Mouse (Mus musculus) E14TG2a.4 (cell line): Measurements from ENCODE around the gene Cd33.

Experiments
- CTCF ChIP-seq: conservative IDR thresholded peaks from 2 replicates; pipeline ENCODE4 v1.5.1; 2014; ENCODE audit warnings: low read length
- POU5F1 ChIP-seq: IDR thresholded peaks from 2 replicates; pipeline ENCODE4 v1.6.1; 2014; ENCODE audit warnings: low read length, borderline replicate concordance

DNA sequence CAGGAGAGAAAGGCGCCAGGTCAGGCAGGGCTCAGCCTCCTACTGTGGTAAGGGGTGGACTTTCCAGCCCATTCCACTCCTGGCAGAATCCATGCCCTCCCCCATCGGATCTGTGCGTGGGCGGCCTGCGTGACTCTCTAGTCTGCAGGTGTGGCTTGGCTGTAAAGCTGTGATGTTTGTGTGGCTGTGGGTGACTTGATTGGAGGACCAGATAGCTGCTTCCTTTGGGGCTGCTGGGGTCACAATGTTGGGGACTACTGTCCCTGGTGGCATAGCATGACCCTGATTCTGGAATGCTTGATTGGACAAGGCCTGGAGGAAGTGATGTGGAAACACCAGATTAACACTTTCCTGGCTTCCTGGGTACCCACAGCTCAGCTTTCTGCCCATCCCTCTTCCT, 55.6 kb downstream of the Cd33 start:
- TF ChIP-seq CTCF (no peak), POU5F1 (no peak)
